Mouse (Mus musculus) MN1 (cell line): ENCODE measurements around the gene Csnk1g2.

Experiments used
- DNase-seq: peaks from one replicate; pipeline ENCODE4 v3.0.0-alpha.2; 2016; ENCODE audit warnings: low spot score

The Csnk1g2 gene

GRCm38 (mm10) chr10:80680260-80680696, 57.6 kb downstream of the Csnk1g2 start:
- DNase-seq = no peak

DNA sequence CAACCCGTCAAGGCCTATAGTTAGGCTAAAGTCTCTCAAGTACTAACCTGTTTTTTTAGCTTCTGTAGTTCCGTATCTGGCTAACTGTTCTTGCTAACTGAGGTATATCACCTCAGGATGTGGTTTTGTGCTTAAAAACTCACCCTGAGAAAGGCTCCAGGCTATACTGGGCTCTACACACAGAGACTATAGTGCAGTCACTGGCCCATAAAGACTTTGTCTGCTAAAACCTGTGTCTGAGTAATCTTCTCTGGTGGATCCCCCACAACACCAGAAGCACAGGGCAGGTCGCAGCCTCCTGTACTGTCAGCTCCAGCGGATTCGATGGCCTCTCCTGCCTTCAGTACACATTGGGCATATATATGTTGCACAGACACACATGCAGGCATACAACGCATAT, 59.4 kb downstream of the Csnk1g2 start:
- DNase-seq = no peak

DNA sequence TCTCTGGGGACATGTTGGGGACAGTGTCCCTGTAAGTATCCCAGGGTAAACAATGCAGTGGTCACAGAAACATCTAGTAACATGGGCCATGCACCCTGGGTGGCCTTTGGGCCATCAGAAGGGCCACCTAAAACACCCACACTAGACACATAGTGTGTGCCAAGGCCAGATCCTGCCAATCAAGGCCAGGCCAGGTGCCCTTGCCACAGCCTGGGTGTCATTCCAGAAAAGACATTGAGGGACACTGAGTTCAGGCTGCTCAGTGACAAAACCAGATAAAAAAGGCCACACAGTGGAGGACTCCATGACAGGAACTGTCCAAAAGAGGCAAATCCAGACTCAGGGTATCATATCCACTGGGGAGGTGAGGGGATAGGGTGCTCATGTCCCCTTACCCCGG, 61.0 kb downstream of the Csnk1g2 start:
- no peak for DNase-seq

DNA sequence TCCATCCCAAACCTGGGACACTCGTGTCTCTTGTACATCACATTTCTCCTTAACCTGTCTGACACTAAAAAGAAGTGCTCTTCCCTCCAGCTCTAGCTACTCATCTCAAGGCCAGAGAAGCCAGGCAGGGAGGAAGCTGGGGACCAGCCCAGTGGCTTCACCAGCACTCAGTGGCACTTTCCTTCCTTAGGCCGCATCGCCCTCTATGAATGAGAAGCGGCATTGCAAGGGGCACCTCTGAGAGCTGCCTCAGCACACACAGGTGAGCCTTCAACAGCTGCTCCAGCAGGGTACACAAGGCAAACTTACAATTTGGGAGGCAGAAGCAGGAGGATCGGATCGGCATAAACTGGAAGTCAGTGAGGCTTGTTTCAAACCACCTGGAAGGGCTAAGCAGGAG, 61.6 kb downstream of the Csnk1g2 start:
- DNase-seq = peak; percentile 77

GRCm38 (mm10) chr10:80684984-80685383, 62.3 kb downstream of the Csnk1g2 start:
- DNase-seq = no peak

GRCm38 (mm10) chr10:80686617-80687016, 64.0 kb downstream of the Csnk1g2 start:
- no peak for DNase-seq

GRCm38 (mm10) chr10:80687850-80688249, 65.2 kb downstream of the Csnk1g2 start:
- DNase-seq = peak; percentile 74
